Mouse (Mus musculus) limb, embryonic 15.5 days (tissue): ENCODE measurements around the gene Gsdma2. TPM values are rescaled to one million over a fixed set of nuclear protein-coding genes. Genes with fewer than 3 reads are reported as not detected.
"Not testable (repeated sequence)": the region's sequence is repeated elsewhere in the genome, so short reads cannot be mapped to it uniquely, and the experiment has no call there.

ENCODE experiments used
- ATAC-seq: fragments of 200-750 bp; cut with Nextera tagmentation; 2 replicates; pipeline ENCODE4 v1.8.0; 2017; ENCODE audit warnings: low read depth, moderate TSS enrichment; ENCODE audit not compliant: insufficient number of reproducible peaks, low FRiP score, low TSS enrichment
- H3K27ac ChIP-seq: fragments of 300-500 bp; sonication (generic); 2 replicates; pipeline ENCODE4 v1.5.1; 2015; ENCODE audit warnings: moderate library complexity, mild to moderate bottlenecking, inconsistent platforms
- H3K27me3 ChIP-seq: fragments of 300-500 bp; sonication (generic); 2 replicates; pipeline ENCODE4 v1.6.1; 2015; ENCODE audit warnings: inconsistent platforms
- H3K36me3 ChIP-seq: fragments of 300-500 bp; sonication (generic); 2 replicates; pipeline ENCODE4 v1.6.1; 2015; ENCODE audit warnings: inconsistent platforms
- H3K4me1 ChIP-seq: fragments of 300-500 bp; sonication (generic); 2 replicates; pipeline ENCODE4 v1.6.1; 2015; ENCODE audit warnings: inconsistent platforms
- H3K4me2 ChIP-seq: fragments of 300-500 bp; sonication (generic); 2 replicates; pipeline ENCODE4 v1.6.1; 2015; ENCODE audit warnings: mild to moderate bottlenecking, inconsistent platforms
- H3K4me3 ChIP-seq: fragments of 300-500 bp; sonication (generic); 2 replicates; pipeline ENCODE4 v1.5.1; 2015; ENCODE audit warnings: mild to moderate bottlenecking, inconsistent platforms
- H3K9ac ChIP-seq: fragments of 300-500 bp; sonication (generic); 2 replicates; pipeline ENCODE4 v1.6.1; 2015; ENCODE audit warnings: inconsistent platforms
- H3K9me3 ChIP-seq: fragments of 300-500 bp; sonication (generic); 2 replicates; pipeline ENCODE4 v1.6.1; 2016; ENCODE audit warnings: inconsistent platforms
- WGBS: fragments of 180-500 bp; shearing (Covaris S2); methylation state at CpG from one replicate; pipeline ENCODE4 v1.1.7; 2015; 5-methylcytosine and 5-hydroxymethylcytosine counted together
- polyA plus RNA-seq: library from polyadenylated mRNA; unstranded; fragments of >200 nt; fragmentation: Nextera tagmentation; extraction: Ambion mirVana; gene quantifications from 2 replicates; pipeline ENCODE4 v1.2.1, GENCODE M21; 2015

Gsdma2 gene
- polyA plus RNA-seq, 1 experiment from 2014 or later, result not detected

DNA sequence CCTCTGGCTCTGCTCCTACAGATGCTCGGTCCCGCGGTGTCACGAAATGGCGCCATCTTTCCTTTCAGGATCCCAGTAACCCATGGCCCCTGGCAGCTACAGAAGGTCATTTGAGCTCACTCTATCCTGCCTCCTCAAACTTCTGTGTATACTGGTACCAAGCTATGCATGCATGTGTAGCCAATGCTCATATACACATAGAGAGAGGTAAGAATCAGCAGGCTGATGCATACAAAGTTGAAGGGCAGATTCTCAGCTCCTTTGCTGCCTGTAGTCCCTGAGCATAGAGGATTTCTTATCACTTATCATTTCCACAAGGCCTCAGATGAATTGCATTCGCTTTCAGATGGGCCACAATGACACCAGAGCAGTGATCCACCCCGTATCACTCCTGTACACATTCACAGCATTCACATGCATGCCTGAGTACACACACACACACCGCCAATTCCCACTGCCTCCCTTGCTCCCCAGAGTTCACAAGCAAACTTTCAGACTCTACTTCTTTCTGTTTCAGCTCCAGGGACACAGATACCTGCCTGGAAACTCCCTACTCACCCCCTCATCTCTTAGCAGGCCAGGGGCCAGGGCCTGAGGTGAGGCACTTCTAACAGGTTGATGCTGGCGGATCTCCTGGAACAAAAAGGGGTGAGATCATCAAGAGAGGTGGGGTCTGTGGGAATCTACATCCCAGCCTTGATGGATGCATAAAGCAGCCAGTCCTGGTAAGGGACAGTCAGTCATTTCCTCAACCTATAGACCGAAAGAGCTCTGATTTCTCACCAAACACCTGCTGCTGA lies 20.7 kb upstream of the Gsdma2 start, which contains the start of the genes Gm12355 and Gsdma3:
TSS of gene Gm12355 (minus strand) at position 51 of the 800 bp plus-strand sequence.
TSS of gene Gsdma3 (plus strand) at position 750 of the 800 bp plus-strand sequence.
- H3K4me1 ChIP-seq, result no peaks in the 10 kb centered on the region
- no peak within 1 kb of the TSS for H3K9ac ChIP-seq
- H3K9me3 ChIP-seq, result no peaks in the 10 kb centered on the region
- no peak for ATAC-seq
- H3K27ac ChIP-seq, result no peak within 1 kb of the TSS
- no peak within 1 kb of the TSS for H3K4me2 ChIP-seq
- H3K36me3 ChIP-seq, result no peaks in the 10 kb centered on the region
- no peak within 1 kb of the TSS for H3K4me3 ChIP-seq
- 90% methylated on average over 10 of the region's 10 CpGs for WGBS
- H3K27me3 ChIP-seq, result no peaks in the 10 kb centered on the region

DNA sequence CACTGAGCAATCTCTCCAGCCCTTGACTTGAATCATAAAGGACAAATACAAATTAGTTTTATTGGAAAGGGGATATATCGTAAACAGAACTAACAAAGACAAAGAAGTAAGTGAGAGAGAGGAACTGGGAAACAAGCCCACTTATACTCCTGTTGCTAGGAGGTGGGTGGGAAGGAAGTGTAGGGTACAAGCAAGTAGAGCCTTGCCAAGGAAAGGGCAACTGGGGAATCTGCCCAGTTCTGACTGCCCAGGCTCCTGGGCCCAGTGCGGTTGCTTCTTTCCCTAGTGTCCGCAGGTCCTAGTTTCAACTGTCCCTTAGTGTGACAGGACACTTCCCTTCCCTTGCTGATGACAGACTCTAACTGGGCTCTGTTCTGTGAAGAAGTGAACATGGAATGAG lies 17.9 kb upstream of the Gsdma2 start:
- Histone ChIP-seq H3K27me3 (no peaks in the 10 kb centered on the region), H3K4me3 (no peak overlapping the region), H3K4me1 (no peaks in the 10 kb centered on the region), H3K27ac (no peak overlapping the region), H3K9me3 (no peaks in the 10 kb centered on the region), H3K4me2 (no peak overlapping the region), H3K36me3 (no peaks in the 10 kb centered on the region), H3K9ac (no peak overlapping the region)
- 95% methylated on average over 3 of the region's 3 CpGs for WGBS
- no peak for ATAC-seq

GRCm38 (mm10) chr11:98630646-98631045 lies 15.9 kb upstream of the Gsdma2 start:
- WGBS, result 83% methylated on average over 5 of the region's 5 CpGs
- H3K9me3 ChIP-seq, result no peaks in the 10 kb centered on the region
- no peak overlapping the region for H3K4me3 ChIP-seq
- H3K9ac ChIP-seq, result no peak overlapping the region
- no peaks in the 10 kb centered on the region for H3K4me1 ChIP-seq
- no peaks in the 10 kb centered on the region for H3K36me3 ChIP-seq
- H3K27me3 ChIP-seq, result no peaks in the 10 kb centered on the region
- no peak overlapping the region for H3K27ac ChIP-seq
- ATAC-seq, result no peak
- no peak overlapping the region for H3K4me2 ChIP-seq

GRCm38 (mm10) chr11:98635312-98635970 lies 11.1 kb upstream of the Gsdma2 start:
- H3K4me3 ChIP-seq, H3K27ac ChIP-seq, H3K36me3 ChIP-seq, H3K4me2 ChIP-seq, ATAC-seq, H3K27me3 ChIP-seq, H3K9me3 ChIP-seq, H3K4me1 ChIP-seq, H3K9ac ChIP-seq: not testable (repeated sequence)
- 41% methylated on average over 10 of the region's 10 CpGs for WGBS

- no peak for ATAC-seq
- Histone ChIP-seq H3K9me3 (no peaks in the 10 kb centered on the region), H3K4me1 (no peaks in the 10 kb centered on the region), H3K4me2 (no peak overlapping the region), H3K27me3 (no peaks in the 10 kb centered on the region), H3K4me3 (no peak overlapping the region), H3K27ac (no peak overlapping the region), H3K9ac (no peak overlapping the region), H3K36me3 (no peaks in the 10 kb centered on the region)
- 72% methylated on average over 1 of the region's 1 CpGs for WGBS
Measured at GRCm38 (mm10) chr11:98637501-98637900, 9.1 kb upstream of the Gsdma2 start.

DNA sequence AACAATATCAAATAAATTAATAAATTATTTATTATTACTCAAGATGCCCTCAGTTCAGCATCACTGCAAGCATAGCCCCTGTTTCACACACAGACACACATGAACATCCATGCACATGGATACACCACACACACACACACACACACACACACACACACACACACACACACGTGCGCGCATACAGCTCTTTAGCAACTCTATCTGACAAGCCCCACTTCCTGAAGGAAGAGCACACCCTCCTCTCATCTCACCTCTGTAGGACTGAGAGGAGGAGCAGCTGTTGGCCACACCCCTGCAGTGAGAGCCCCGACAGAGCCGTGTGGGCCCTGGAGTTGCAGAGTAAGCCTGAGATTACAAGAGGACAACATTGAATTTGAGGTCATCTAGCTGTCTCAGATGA lies 6.5 kb upstream of the Gsdma2 start:
- Histone ChIP-seq H3K9me3 (no peaks in the 10 kb centered on the region), H3K36me3 (no peaks in the 10 kb centered on the region), H3K27me3 (no peaks in the 10 kb centered on the region), H3K9ac (no peak overlapping the region), H3K4me1 (no peaks in the 10 kb centered on the region), H3K4me3 (no peak overlapping the region), H3K4me2 (no peak overlapping the region), H3K27ac (no peak overlapping the region)
- WGBS, result 51% methylated on average over 5 of the region's 5 CpGs
- no peak for ATAC-seq

GRCm38 (mm10) chr11:98644757-98645156 lies 1.8 kb upstream of the Gsdma2 start:
- Histone ChIP-seq H3K27ac (no peak overlapping the region), H3K4me1 (no peaks in the 10 kb centered on the region), H3K36me3 (no peaks in the 10 kb centered on the region), H3K4me2 (no peak overlapping the region), H3K9me3 (no peaks in the 10 kb centered on the region), H3K4me3 (no peak overlapping the region), H3K27me3 (no peaks in the 10 kb centered on the region; the same call in 1 of the 2 replicates), H3K9ac (no peak overlapping the region)
- WGBS, result 77% methylated on average over 3 of the region's 3 CpGs
- no peak for ATAC-seq

- H3K27ac ChIP-seq, result no peak overlapping the region
- no peak overlapping the region for H3K4me3 ChIP-seq
- no peak overlapping the region for H3K9ac ChIP-seq
- H3K27me3 ChIP-seq, result no peaks in the 10 kb centered on the region; the same call in 1 of the 2 replicates
- no peak overlapping the region for H3K4me2 ChIP-seq
- H3K9me3 ChIP-seq, result no peaks in the 10 kb centered on the region
- ATAC-seq, result no peak
- no peaks in the 10 kb centered on the region for H3K36me3 ChIP-seq
- H3K4me1 ChIP-seq, result no peaks in the 10 kb centered on the region
- 75% methylated on average over 2 of the region's 2 CpGs for WGBS
Measured at GRCm38 (mm10) chr11:98645946-98646345, 613 bp upstream of the Gsdma2 start.

DNA sequence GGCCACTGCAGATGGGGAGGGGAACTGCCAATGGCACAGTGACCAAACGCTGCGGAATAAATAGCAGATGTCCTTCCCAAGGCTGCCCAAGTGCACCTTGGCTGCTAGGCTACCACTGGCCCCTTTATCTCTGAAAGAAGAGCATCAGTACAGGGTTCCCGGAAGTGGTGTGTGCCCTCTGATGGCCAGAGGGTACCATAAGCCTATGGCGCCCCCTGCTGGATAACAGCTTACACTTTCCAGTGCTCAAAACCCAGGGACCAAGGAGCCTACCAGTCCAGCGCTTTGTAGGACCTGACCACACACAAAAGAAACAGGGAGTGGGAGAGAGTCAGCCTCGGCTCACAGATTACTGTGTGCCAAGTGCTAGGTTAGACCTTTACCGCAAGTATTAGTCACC lies 8.5 kb downstream of the Gsdma2 start:
- H3K9ac ChIP-seq, H3K4me3 ChIP-seq, H3K9me3 ChIP-seq, ATAC-seq, H3K27ac ChIP-seq, H3K4me1 ChIP-seq, H3K27me3 ChIP-seq, H3K36me3 ChIP-seq, H3K4me2 ChIP-seq: not testable (repeated sequence)
- WGBS, result 13% methylated on average over 7 of the region's 7 CpGs

DNA sequence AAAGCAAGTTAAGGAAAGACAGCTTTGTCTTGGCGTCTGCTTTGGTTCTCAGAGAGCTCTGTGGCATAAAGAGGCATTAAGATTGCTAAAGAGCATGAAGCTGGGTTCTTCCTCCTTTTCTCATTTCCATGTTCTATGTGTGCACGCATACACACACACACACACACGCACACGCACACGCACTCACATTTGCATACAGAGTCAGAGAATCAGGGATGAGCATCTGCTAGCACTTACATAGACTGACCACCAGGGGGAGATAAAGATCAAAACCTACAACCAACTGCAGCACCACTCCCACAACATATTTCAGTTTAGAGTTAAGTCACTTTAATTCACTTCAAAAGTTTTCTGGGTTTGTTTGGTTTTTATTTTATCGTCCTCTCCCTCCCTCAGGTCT lies 14.0 kb downstream of the Gsdma2 start:
- Histone ChIP-seq H3K4me1 (no peaks in the 10 kb centered on the region), H3K27me3 (peaks cover 4% of the 10 kb centered on the region; the same call in 1 of the 2 replicates), H3K27ac (no peak overlapping the region), H3K9me3 (no peaks in the 10 kb centered on the region), H3K9ac (no peak overlapping the region), H3K4me2 (no peak overlapping the region), H3K36me3 (no peaks in the 10 kb centered on the region), H3K4me3 (no peak overlapping the region)
- no peak for ATAC-seq
- 8% methylated on average over 6 of the region's 6 CpGs for WGBS

- no peaks in the 10 kb centered on the region for H3K9me3 ChIP-seq
- no peak for ATAC-seq
- 18% methylated on average over 4 of the region's 4 CpGs for WGBS
- H3K27ac ChIP-seq, result no peak within 1 kb of the TSS
- no peak within 1 kb of the TSS for H3K4me3 ChIP-seq
- no peak within 1 kb of the TSS for H3K9ac ChIP-seq
- H3K4me1 ChIP-seq, result no peaks in the 10 kb centered on the region
- no peak within 1 kb of the TSS for H3K4me2 ChIP-seq
- peaks cover 24% of the 10 kb centered on the region for H3K27me3 ChIP-seq
- no peaks in the 10 kb centered on the region for H3K36me3 ChIP-seq
Measured at GRCm38 (mm10) chr11:98664091-98664490, 17.5 kb downstream of the Gsdma2 start, which contains the start of gene Gsdma. Gene Gsdma, plus strand, starts transcription at chr11:98664351.

DNA sequence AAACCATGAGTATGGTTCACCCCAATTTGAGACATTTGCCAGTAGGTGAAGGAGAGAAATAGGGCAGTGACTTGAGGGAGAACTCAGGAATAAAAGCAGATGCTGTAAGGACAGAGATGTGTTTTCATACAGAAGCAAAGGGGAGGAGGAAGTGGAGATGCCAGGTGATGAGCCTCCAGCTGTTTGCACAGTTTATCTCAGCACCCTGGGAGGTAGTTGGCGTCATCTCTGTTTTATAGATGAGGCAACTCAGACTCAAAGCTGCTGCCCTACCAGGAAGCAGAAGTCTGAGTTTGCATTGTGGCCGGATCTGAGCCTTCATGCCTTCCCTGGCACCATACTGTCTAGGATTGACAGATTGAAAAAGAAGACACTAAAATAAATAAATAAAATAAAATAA lies 22.4 kb downstream of the Gsdma2 start:
- no peaks in the 10 kb centered on the region for H3K36me3 ChIP-seq
- ATAC-seq, result no peak
- peaks cover 25% of the 10 kb centered on the region for H3K27me3 ChIP-seq
- H3K4me1 ChIP-seq, result no peaks in the 10 kb centered on the region
- H3K4me3 ChIP-seq, result no peak overlapping the region
- WGBS, result 51% methylated on average over 2 of the region's 2 CpGs
- H3K9me3 ChIP-seq, result no peaks in the 10 kb centered on the region
- no peak overlapping the region for H3K4me2 ChIP-seq
- no peak overlapping the region for H3K27ac ChIP-seq
- no peak overlapping the region for H3K9ac ChIP-seq
